Comparison of ENCODE assay signal across 8 mouse cellular contexts in genomic region chr2:32078522-32078921, GRCm38 (mm10). TPM values are rescaled to one million over a fixed set of nuclear protein-coding genes. Genes with fewer than 3 reads are reported as not detected.
DNase-seq lines count a peak whose midpoint lies in the region; ATAC-seq and TF ChIP-seq lines count a peak whose summit lies in the region.

No protein-coding gene starts in this region.

- H3K4me2 ChIP-seq in lung, postnatal 0 days (replicated peaks; ENCODE audit: low read depth, low read length), result no peak overlapping the region

- 41% methylated on average over 8 of the region's 8 CpGs for WGBS in lung, postnatal 0 days

- H3K27ac ChIP-seq in lung, postnatal 0 days (ENCODE audit: low read length), result peak overlapping the region; percentile 68
- H3K27ac ChIP-seq in layer of hippocampus, adult 2 months, result no peak overlapping the region

- no peaks in the 10 kb centered on the region for H3K36me3 ChIP-seq in lung, postnatal 0 days (ENCODE audit: insufficient read depth, low read length)

- no peak overlapping the region for H3K9ac ChIP-seq in lung, postnatal 0 days (replicated peaks; ENCODE audit: low read depth)

- no peak; the same call in 1 of the 2 replicates for TF ChIP-seq CTCF in lung, postnatal 0 days (IDR thresholded peaks at IDR 0.05)
- TF ChIP-seq CTCF in layer of hippocampus, adult 2 months (conservative IDR thresholded peaks at IDR 0.05), result no peak

- no peak overlapping the region for H3K4me3 ChIP-seq in lung, postnatal 0 days (ENCODE audit: low read depth, low read length)
- no peak overlapping the region for H3K4me3 ChIP-seq in layer of hippocampus, adult 2 months

- peak; percentile 52; the same call in 1 of the 2 replicates for TF ChIP-seq EP300 in lung, postnatal 0 days (IDR thresholded peaks at IDR 0.05)

- no peaks in the 10 kb centered on the region for H3K9me3 ChIP-seq in lung, postnatal 0 days (ENCODE audit: low read length)

- DNase-seq in B cell, adult 2 months, result peak; percentile 47 to 55
- peak; percentile 69 for DNase-seq in T-cell, adult 2 months (ENCODE audit: low spot score)
- peak; percentile 63 to 65 for DNase-seq in heart, postnatal 14 days
- DNase-seq in lung, postnatal 0 days (ENCODE audit: low spot score), result peak; percentile 62
- peak; percentile 23 for DNase-seq in yolk sac, embryonic 10.5 days (ENCODE audit: low spot score)
- DNase-seq in embryo, embryonic 10 days (ENCODE audit: low spot score), result no peak
- DNase-seq in layer of hippocampus, adult 2 months (ENCODE audit: low spot score in 2 of 2), result no peak
- no peak for DNase-seq in urinary bladder, postnatal 14 days (ENCODE audit: low spot score)

- ATAC-seq in lung, postnatal 0 days, result peak; percentile 77

- intact Hi-C loops in heart, postnatal 14 days (cut with DNase I), result no loop called here

- H3K4me1 ChIP-seq in lung, postnatal 0 days (ENCODE audit: insufficient read depth, low read depth, low read length), result no peaks in the 10 kb centered on the region

- peaks cover 16% of the 10 kb centered on the region for H3K27me3 ChIP-seq in lung, postnatal 0 days (replicated peaks; ENCODE audit: insufficient read depth, low read length)

RNA-seq across cellular contexts. Expression of gene Fam78a, which starts 6.1 kb away (rescaled TPM):
- 10 to 100 TPM; 22.8 to 23.9 TPM for total RNA-seq in heart, postnatal 14 days (2021)
- polyA plus RNA-seq in lung, postnatal 0 days (2015; fragmentation: Nextera tagmentation; extraction: Ambion mirVana), result 2.5 TPM in 2 replicates
- total RNA-seq in layer of hippocampus, adult 2 months (2021), result 1 to 10 TPM; 3.6 to 6.0 TPM

RNA-seq across cellular contexts. Expression of gene Plpp7, which starts 16.8 kb away (rescaled TPM):
- total RNA-seq in heart, postnatal 14 days (2021), result 10 to 100 TPM; 26.1 to 30.9 TPM
- 2.4 and 2.5 TPM in 2 replicates for polyA plus RNA-seq in lung, postnatal 0 days (2015; fragmentation: Nextera tagmentation; extraction: Ambion mirVana)
- total RNA-seq in layer of hippocampus, adult 2 months (2021), result 10 to 100 TPM; 20.2 to 21.8 TPM

Comparison
In these comparisons a context has a peak if more than half of its experiments do, and no peak if none do; other contexts are left out.
1. DNase-seq: peak in B cell, adult 2 months (2 of 2), T-cell, adult 2 months (single experiment), heart, postnatal 14 days (2 of 2), lung, postnatal 0 days (single experiment) and yolk sac, embryonic 10.5 days (single experiment); none in embryo, embryonic 10 days (single experiment), layer of hippocampus, adult 2 months (0 of 2) and urinary bladder, postnatal 14 days (single experiment).